Comparison of ENCODE assay signal across 22 mouse cellular contexts in the genomic region with DNA sequence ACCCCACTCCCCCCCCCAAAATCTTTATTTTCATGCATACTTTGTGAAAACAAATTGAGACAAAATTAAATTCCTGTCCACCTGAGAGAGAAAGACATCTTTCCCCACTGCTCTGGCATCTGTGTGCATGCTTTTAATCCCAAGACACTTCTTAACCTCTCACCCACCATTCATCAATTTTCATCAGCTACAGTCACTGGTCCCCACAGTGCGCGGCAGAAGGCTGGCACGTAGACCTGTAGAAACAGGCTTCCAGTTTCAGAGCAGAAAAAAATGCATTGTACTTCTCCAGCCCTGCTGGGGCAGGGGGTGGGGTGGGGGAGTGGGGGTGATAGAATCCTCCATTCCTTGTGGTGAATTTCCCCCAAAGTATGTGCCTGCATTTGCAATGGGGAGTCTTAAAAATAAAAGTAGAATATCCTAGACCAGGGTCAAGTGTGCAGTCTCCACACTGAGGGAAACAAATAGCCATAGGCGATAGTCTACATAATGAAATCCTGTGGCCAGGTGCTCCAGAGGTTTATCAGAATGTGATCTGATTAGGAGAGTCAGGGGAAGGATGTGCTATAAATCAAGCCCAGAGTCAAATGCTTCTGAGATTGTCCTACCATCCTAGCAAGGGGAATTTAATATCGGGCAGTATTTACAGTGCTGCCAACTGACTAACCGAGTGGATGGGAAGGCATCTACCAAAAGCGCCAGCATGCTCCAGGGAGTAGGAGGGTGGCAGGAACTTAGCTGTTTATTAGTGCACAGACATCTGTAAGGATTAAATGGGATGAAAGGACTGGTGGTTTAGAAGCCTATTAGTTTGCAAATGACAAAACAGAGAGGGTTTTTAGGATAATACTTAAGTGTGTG. TPM values are rescaled to one million over a fixed set of nuclear protein-coding genes. Genes with fewer than 3 reads are reported as not detected.
DNase-seq lines count a peak whose midpoint lies in the region; ATAC-seq lines count a peak whose summit lies in the region.
"Had no signal": no experiment of that assay in that cellular context is flagged by ENCODE, and none has a peak within 500 bp of the region (broad histone marks: within the 10 kb centered on the region; RNA-seq: fewer than 3 reads in every experiment).

No protein-coding gene starts in this region.

- no peak overlapping the region for H3K9ac ChIP-seq in hindbrain, embryonic 12.5 days
- no peak overlapping the region for H3K9ac ChIP-seq in neural tube, embryonic 11.5 days (ENCODE audit: low read length)
- no peak overlapping the region for H3K9ac ChIP-seq in intestine, embryonic 15.5 days
- no peak overlapping the region for H3K9ac ChIP-seq in midbrain, embryonic 15.5 days

- no peaks in the 10 kb centered on the region for H3K27me3 ChIP-seq in hindbrain, embryonic 12.5 days
- no peaks in the 10 kb centered on the region; the same call in 1 of the 2 replicates for H3K27me3 ChIP-seq in hindbrain, embryonic 10.5 days (ENCODE audit: insufficient read depth, poor library complexity, severe bottlenecking)
- no peaks in the 10 kb centered on the region for H3K27me3 ChIP-seq in neural tube, embryonic 11.5 days (ENCODE audit: control insufficient read depth, insufficient read depth, low read length)
- no peaks in the 10 kb centered on the region for H3K27me3 ChIP-seq in intestine, embryonic 15.5 days (replicated peaks)
- H3K27me3 ChIP-seq in midbrain, embryonic 15.5 days (replicated peaks): no peaks in the 10 kb centered on the region

- H3K36me3 ChIP-seq in hindbrain, embryonic 12.5 days: no peaks in the 10 kb centered on the region
- no peaks in the 10 kb centered on the region for H3K36me3 ChIP-seq in hindbrain, embryonic 10.5 days
- H3K36me3 ChIP-seq in neural tube, embryonic 11.5 days (ENCODE audit: control insufficient read depth, insufficient read depth, low read length): no peaks in the 10 kb centered on the region
- no peaks in the 10 kb centered on the region for H3K36me3 ChIP-seq in intestine, embryonic 15.5 days
- H3K36me3 ChIP-seq in midbrain, embryonic 15.5 days (replicated peaks): no peaks in the 10 kb centered on the region

- ATAC-seq in hindbrain, embryonic 12.5 days (ENCODE audit: low FRiP score): peak; percentile 72
- ATAC-seq in neural tube, embryonic 11.5 days (ENCODE audit: insufficient read depth, low FRiP score, low TSS enrichment): peak; percentile 45; the same call in 1 of the 2 replicates
- ATAC-seq in intestine, embryonic 15.5 days: no peak
- ATAC-seq in midbrain, embryonic 15.5 days (replicated peaks): no peak
- ATAC-seq: intestine, embryonic 16.5 days had no signal

- peak overlapping the region; percentile 18 for H3K27ac ChIP-seq in hindbrain, embryonic 12.5 days
- H3K27ac ChIP-seq in hindbrain, embryonic 10.5 days: no peak overlapping the region
- no peak overlapping the region for H3K27ac ChIP-seq in neural tube, embryonic 11.5 days (ENCODE audit: low read depth, low read length)
- no peak overlapping the region for H3K27ac ChIP-seq in intestine, embryonic 15.5 days
- H3K27ac ChIP-seq in midbrain, embryonic 15.5 days: no peak overlapping the region
- H3K27ac ChIP-seq: gastrocnemius, adult 2 months; layer of hippocampus, adult 2 months had no signal

- no peak overlapping the region for H3K4me3 ChIP-seq in hindbrain, embryonic 12.5 days
- H3K4me3 ChIP-seq in hindbrain, embryonic 10.5 days: no peak overlapping the region
- no peak overlapping the region for H3K4me3 ChIP-seq in neural tube, embryonic 11.5 days (ENCODE audit: low read depth, low read length)
- H3K4me3 ChIP-seq in intestine, embryonic 15.5 days (replicated peaks): no peak overlapping the region
- no peak overlapping the region for H3K4me3 ChIP-seq in midbrain, embryonic 15.5 days
- H3K4me3 ChIP-seq: gastrocnemius, adult 2 months; layer of hippocampus, adult 2 months; megakaryocyte, embryonic 14.5 days had no signal

- DNase-seq in hindbrain, embryonic 10.5 days (ENCODE audit: low spot score): no peak
- DNase-seq in embryo, embryonic 11.5 days (ENCODE audit: low read depth, low spot score): peak; percentile 41
- peak; percentile 30 for DNase-seq in forelimb bud, embryonic 11.5 days (ENCODE audit: low read depth, low spot score)
- peak; percentile 47 for DNase-seq in neural tube, embryonic 11.5 days (ENCODE audit: low spot score)
- no peak for DNase-seq in urinary bladder, postnatal 4 days (ENCODE audit: low spot score in 2 of 2)
- DNase-seq: cerebellum, adult 9-11 months; gastrocnemius, adult 2 months; heart, postnatal 14 days; kidney, postnatal 10 days; lung, adult 2 months; right cerebral cortex, postnatal 14 days had no signal

- 45% methylated on average over 7 of the region's 7 CpGs for WGBS in hindbrain, embryonic 12.5 days
- WGBS in hindbrain, embryonic 10.5 days: 66% methylated on average over 7 of the region's 7 CpGs
- WGBS in neural tube, embryonic 11.5 days: 39% methylated on average over 7 of the region's 7 CpGs
- 53% methylated on average over 7 of the region's 7 CpGs for WGBS in intestine, embryonic 15.5 days
- 62% methylated on average over 7 of the region's 7 CpGs for WGBS in midbrain, embryonic 15.5 days

- no peaks in the 10 kb centered on the region for H3K9me3 ChIP-seq in hindbrain, embryonic 12.5 days (replicated peaks)
- H3K9me3 ChIP-seq in hindbrain, embryonic 10.5 days: no peaks in the 10 kb centered on the region
- H3K9me3 ChIP-seq in neural tube, embryonic 11.5 days (ENCODE audit: control insufficient read depth, low read length): no peaks in the 10 kb centered on the region
- no peaks in the 10 kb centered on the region for H3K9me3 ChIP-seq in intestine, embryonic 15.5 days
- H3K9me3 ChIP-seq in midbrain, embryonic 15.5 days: no peaks in the 10 kb centered on the region

- H3K4me2 ChIP-seq in hindbrain, embryonic 12.5 days (replicated peaks): no peak overlapping the region
- H3K4me2 ChIP-seq in neural tube, embryonic 11.5 days (ENCODE audit: low read depth): no peak overlapping the region
- no peak overlapping the region for H3K4me2 ChIP-seq in intestine, embryonic 15.5 days (replicated peaks)
- no peak overlapping the region for H3K4me2 ChIP-seq in midbrain, embryonic 15.5 days
- H3K4me2 ChIP-seq: heart, embryonic 11.5 days; liver, embryonic 11.5 days had no signal

- peaks cover 9% of the 10 kb centered on the region for H3K4me1 ChIP-seq in hindbrain, embryonic 12.5 days
- H3K4me1 ChIP-seq in hindbrain, embryonic 10.5 days (replicated peaks): peaks cover 9% of the 10 kb centered on the region
- 0 out of 2 replicates have a peak, but pooled peaks cover 2% of the 10 kb centered on the region for H3K4me1 ChIP-seq in neural tube, embryonic 11.5 days (ENCODE audit: control insufficient read depth, insufficient read depth, low read length)
- H3K4me1 ChIP-seq in intestine, embryonic 15.5 days (replicated peaks): no peaks in the 10 kb centered on the region
- H3K4me1 ChIP-seq in midbrain, embryonic 15.5 days: no peaks in the 10 kb centered on the region
- H3K4me1 ChIP-seq: megakaryocyte, embryonic 14.5 days had no signal

RNA-seq across cellular contexts. Expression of a gene that starts 10.1 kb away (rescaled TPM):
- polyA plus RNA-seq in hindbrain, embryonic 12.5 days (2016; fragmentation: Nextera tagmentation; extraction: Ambion mirVana): 0.80 and 0.82 TPM in 2 replicates
- polyA plus RNA-seq in hindbrain, embryonic 10.5 days (2016; fragmentation: Nextera tagmentation; extraction: Ambion mirVana): 0.06 and 0.09 TPM in 2 replicates
- polyA plus RNA-seq in neural tube, embryonic 11.5 days (2014; fragmentation: Nextera tagmentation; extraction: Ambion mirVana): 0.16 and 0.31 TPM in 2 replicates
- polyA plus RNA-seq in intestine, embryonic 15.5 days (2015; fragmentation: Nextera tagmentation; extraction: Ambion mirVana): 0.03 TPM in 1 of 2 replicates, not detected in the other
- 0.10 and 0.15 TPM in 2 replicates for polyA plus RNA-seq in midbrain, embryonic 15.5 days (2015; fragmentation: Nextera tagmentation; extraction: Ambion mirVana)
- polyA plus RNA-seq: heart, embryonic 11.5 days had no signal

RNA-seq across cellular contexts. Expression of a gene that starts 10.1 kb away (rescaled TPM):
- polyA plus RNA-seq in hindbrain, embryonic 12.5 days (2016; fragmentation: Nextera tagmentation; extraction: Ambion mirVana): 57.7 and 58.6 TPM in 2 replicates
- polyA plus RNA-seq in hindbrain, embryonic 10.5 days (2016; fragmentation: Nextera tagmentation; extraction: Ambion mirVana): 56.5 and 58.0 TPM in 2 replicates
- 61.8 and 65.5 TPM in 2 replicates for polyA plus RNA-seq in neural tube, embryonic 11.5 days (2014; fragmentation: Nextera tagmentation; extraction: Ambion mirVana)
- polyA plus RNA-seq in intestine, embryonic 15.5 days (2015; fragmentation: Nextera tagmentation; extraction: Ambion mirVana): 52.0 and 57.2 TPM in 2 replicates
- polyA plus RNA-seq in midbrain, embryonic 15.5 days (2015; fragmentation: Nextera tagmentation; extraction: Ambion mirVana): 42.6 and 46.4 TPM in 2 replicates

RNA-seq across cellular contexts. Expression of a gene that starts 14.7 kb away (rescaled TPM):
- polyA plus RNA-seq in hindbrain, embryonic 12.5 days (2016; fragmentation: Nextera tagmentation; extraction: Ambion mirVana): 0.22 and 0.31 TPM in 2 replicates
- 0.16 TPM in 1 of 2 replicates, not detected in the other for polyA plus RNA-seq in hindbrain, embryonic 10.5 days (2016; fragmentation: Nextera tagmentation; extraction: Ambion mirVana)
- 0.14 TPM in 1 of 2 replicates, not detected in the other for polyA plus RNA-seq in neural tube, embryonic 11.5 days (2014; fragmentation: Nextera tagmentation; extraction: Ambion mirVana)
- polyA plus RNA-seq in intestine, embryonic 15.5 days (2015; fragmentation: Nextera tagmentation; extraction: Ambion mirVana): 0.08 and 0.09 TPM in 2 replicates
- polyA plus RNA-seq in midbrain, embryonic 15.5 days (2015; fragmentation: Nextera tagmentation; extraction: Ambion mirVana): not detected in 2 replicates
- polyA plus RNA-seq: cortical plate, adult 2 months; heart, embryonic 11.5 days; lung, adult 2 months; spleen, adult 2 months; stomach, embryonic 14.5 days had no signal

RNA-seq across cellular contexts. Expression of a gene that starts 39.0 kb away (rescaled TPM):
- polyA plus RNA-seq in hindbrain, embryonic 12.5 days (2016; fragmentation: Nextera tagmentation; extraction: Ambion mirVana): 14.0 and 15.8 TPM in 2 replicates
- 13.4 and 15.1 TPM in 2 replicates for polyA plus RNA-seq in hindbrain, embryonic 10.5 days (2016; fragmentation: Nextera tagmentation; extraction: Ambion mirVana)
- polyA plus RNA-seq in neural tube, embryonic 11.5 days (2014; fragmentation: Nextera tagmentation; extraction: Ambion mirVana): 19.2 and 22.0 TPM in 2 replicates
- polyA plus RNA-seq in intestine, embryonic 15.5 days (2015; fragmentation: Nextera tagmentation; extraction: Ambion mirVana): 8.2 and 9.2 TPM in 2 replicates
- polyA plus RNA-seq in midbrain, embryonic 15.5 days (2015; fragmentation: Nextera tagmentation; extraction: Ambion mirVana): 6.2 and 6.6 TPM in 2 replicates

Comparison
In these comparisons a context has a peak if more than half of its experiments do, and no peak if none do; other contexts are left out.
1. ATAC-seq: peak in hindbrain, embryonic 12.5 days (single experiment) and neural tube, embryonic 11.5 days (single experiment); none in intestine, embryonic 15.5 days (single experiment) and midbrain, embryonic 15.5 days (single experiment).
2. DNase-seq: peak in embryo, embryonic 11.5 days (single experiment), forelimb bud, embryonic 11.5 days (single experiment) and neural tube, embryonic 11.5 days (single experiment); none in hindbrain, embryonic 10.5 days (single experiment) and urinary bladder, postnatal 4 days (0 of 2).